Mouse (Mus musculus): ENCODE data around the gene Tbc1d24. TPM values are rescaled to one million over a fixed set of nuclear protein-coding genes. Genes with fewer than 3 reads are reported as not detected.

The Tbc1d24 gene
- polyA plus RNA-seq, 1 experiment from 2014 or later: 6.7 TPM

DNA sequence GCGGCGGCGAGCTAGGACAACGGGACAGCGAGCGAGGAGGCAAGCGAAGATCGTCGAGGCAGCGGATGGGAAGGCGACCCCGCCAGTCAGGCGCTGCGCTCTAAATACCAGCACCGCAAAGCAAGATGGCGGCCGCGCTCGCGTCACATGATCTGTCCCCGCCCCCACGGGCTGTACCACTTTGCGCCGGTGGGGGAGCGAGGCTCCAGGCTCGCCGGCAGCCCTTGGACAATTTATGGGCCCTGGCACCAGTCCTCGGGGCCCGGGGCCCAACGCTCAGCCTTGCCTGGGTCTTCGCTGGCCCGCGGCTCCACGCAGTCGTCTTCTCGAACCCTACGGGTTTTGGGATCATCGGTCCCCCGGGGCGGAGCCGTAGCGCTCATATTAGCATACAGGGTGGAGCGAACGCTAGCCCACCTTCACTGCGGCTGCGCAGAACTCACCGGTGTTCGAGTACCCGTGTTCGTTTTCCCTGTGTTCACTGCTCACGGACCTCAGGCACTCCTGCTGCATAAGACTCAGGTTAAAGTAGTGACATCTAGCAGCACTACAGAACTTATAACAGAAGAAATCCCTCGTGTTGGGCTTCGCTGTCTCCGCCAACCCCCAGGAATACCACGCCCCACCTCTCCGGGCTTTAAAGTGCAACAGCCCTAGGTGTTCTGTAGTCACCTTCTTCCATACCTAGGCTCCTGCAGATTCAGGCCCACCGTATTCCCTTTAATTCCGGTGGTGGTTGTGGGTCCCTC lies 35.9 kb downstream of the Tbc1d24 start, which contains the start of gene Atp6v0c:
Gene Atp6v0c (minus strand): TSS at position 386 of the 749 bp plus-strand sequence.
- Histone ChIP-seq H3K4me1 (peaks cover 38% of the 10 kb centered on the region), H3K27ac (peak within 1 kb of the TSS; percentile 97), H3K9ac (peak within 1 kb of the TSS; percentile 90), H3K36me3 (peaks cover 29% of the 10 kb centered on the region), H3K9me3 (replicated peaks) (no peaks in the 10 kb centered on the region), H3K4me3 (replicated peaks) (peak within 1 kb of the TSS; percentile 91), H3K27me3 (no peaks in the 10 kb centered on the region), H3K4me2 (peak within 1 kb of the TSS; percentile 74)
- under 1% methylated on average over 58 of the region's 58 CpGs for whole genome bisulfite sequencing
- peak; percentile 92 for ATAC-seq (replicated peaks; ENCODE audit: low FRiP score)

DNA sequence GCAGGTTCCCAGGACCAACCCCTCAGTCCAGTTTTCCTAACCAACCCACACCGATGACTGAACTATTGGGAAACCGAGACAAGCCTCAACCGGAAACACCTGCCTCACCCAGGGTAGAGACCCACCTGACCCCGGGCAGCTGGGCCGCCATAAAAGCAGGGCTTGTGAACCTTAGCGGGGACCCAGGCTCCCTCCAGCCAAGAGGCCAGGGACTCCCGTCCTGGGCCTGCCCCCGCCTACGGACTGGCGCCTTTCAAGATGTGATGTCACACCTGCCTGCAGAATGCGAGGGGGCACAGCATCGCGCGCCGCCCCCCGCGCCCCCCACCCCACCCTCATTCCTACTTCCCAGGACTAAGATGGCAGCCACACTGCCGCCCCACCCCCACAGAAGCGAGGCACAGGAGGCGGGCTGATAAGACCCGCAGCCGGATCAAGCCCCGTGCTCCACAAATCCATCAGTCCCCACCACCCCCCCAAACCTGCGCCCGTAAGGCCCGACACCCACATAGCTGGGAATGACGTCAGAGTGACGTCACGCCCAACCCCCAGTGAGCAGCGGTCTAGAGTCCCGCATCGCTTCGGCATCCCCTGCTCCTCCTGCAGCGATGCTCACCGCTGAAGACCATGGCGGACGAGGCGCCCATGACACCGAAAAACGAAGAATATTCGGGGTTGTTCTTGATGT lies 36.6 kb downstream of the Tbc1d24 start:
- Histone ChIP-seq H3K27ac (peak overlapping the region; percentile 97), H3K27me3 (no peaks in the 10 kb centered on the region), H3K9me3 (replicated peaks) (no peaks in the 10 kb centered on the region), H3K4me2 (peak overlapping the region; percentile 74), H3K4me1 (peaks cover 38% of the 10 kb centered on the region), H3K9ac (peak overlapping the region; percentile 90), H3K4me3 (replicated peaks) (peak overlapping the region; percentile 91), H3K36me3 (peaks cover 30% of the 10 kb centered on the region)
- ATAC-seq (replicated peaks; ENCODE audit: low FRiP score): peak; percentile 59
- under 1% methylated on average over 41 of the region's 41 CpGs for WGBS

DNA sequence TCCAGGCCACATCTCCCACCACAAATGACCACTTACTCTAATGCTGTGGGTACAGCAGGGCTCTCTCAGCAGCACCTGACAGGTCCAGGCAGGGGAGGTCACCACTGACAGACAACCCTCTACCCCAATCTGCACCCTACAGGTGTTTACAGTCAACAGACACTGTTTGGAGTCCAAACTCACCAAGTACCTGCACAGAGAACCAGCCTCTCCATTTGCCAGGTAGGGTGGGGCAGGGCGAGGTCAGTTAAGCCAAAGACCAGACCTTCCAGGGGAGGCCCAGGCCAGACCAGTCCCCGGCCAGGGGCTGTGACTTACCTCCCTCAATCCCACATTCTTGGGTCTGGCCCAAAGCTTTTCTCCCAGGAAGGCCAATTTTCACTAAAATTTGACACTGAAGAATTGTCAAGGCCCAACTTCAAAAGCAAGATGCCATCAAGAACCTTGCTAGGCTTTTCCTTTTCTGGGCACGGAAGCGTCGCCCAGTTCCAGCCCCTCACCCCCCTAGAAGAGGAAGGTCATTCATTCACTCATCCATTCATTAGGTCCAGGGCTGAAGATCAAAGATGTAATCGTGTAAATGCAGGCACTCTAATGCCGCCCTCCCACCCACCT lies 37.4 kb downstream of the Tbc1d24 start:
- no peak for ATAC-seq (replicated peaks; ENCODE audit: low FRiP score)
- Histone ChIP-seq H3K36me3 (peaks cover 30% of the 10 kb centered on the region), H3K27ac (peak overlapping the region; percentile 97), H3K9ac (peak overlapping the region; percentile 90), H3K4me2 (peak overlapping the region; percentile 74), H3K9me3 (replicated peaks) (no peaks in the 10 kb centered on the region), H3K4me3 (replicated peaks) (peak overlapping the region; percentile 91), H3K4me1 (peaks cover 40% of the 10 kb centered on the region), H3K27me3 (no peaks in the 10 kb centered on the region)
- WGBS: 47% methylated on average over 7 of the region's 7 CpGs

DNA sequence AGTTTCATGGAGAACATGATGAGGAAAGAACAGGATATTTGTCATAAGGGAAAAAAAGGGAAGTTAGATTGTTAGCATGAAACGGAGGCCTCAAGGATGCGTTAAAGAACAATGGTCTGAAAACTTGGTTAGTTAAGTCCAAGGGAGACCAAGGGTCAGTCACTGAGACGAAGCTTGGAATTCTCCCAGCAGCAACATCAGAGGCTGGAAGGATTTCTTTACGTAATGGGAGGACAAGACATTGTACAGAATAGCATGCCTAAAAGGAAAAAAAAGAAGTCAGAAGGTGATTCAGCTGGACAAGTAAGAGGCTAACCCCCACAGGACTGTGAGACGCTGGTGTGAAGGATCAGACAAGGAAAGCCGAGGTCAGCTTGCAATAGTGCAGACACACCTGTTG lies 38.2 kb downstream of the Tbc1d24 start:
- Histone ChIP-seq H3K27ac (0 out of 2 replicates have a peak overlapping the region, but pooled peaks have one; percentile 97), H3K36me3 (peaks cover 30% of the 10 kb centered on the region), H3K9me3 (replicated peaks) (no peaks in the 10 kb centered on the region), H3K4me1 (peaks cover 48% of the 10 kb centered on the region), H3K4me2 (peak overlapping the region; percentile 74), H3K4me3 (replicated peaks) (peak overlapping the region; percentile 91), H3K27me3 (no peaks in the 10 kb centered on the region), H3K9ac (no peak overlapping the region)
- no peak for ATAC-seq (replicated peaks; ENCODE audit: low FRiP score)
- 83% methylated on average over 6 of the region's 6 CpGs for WGBS

DNA sequence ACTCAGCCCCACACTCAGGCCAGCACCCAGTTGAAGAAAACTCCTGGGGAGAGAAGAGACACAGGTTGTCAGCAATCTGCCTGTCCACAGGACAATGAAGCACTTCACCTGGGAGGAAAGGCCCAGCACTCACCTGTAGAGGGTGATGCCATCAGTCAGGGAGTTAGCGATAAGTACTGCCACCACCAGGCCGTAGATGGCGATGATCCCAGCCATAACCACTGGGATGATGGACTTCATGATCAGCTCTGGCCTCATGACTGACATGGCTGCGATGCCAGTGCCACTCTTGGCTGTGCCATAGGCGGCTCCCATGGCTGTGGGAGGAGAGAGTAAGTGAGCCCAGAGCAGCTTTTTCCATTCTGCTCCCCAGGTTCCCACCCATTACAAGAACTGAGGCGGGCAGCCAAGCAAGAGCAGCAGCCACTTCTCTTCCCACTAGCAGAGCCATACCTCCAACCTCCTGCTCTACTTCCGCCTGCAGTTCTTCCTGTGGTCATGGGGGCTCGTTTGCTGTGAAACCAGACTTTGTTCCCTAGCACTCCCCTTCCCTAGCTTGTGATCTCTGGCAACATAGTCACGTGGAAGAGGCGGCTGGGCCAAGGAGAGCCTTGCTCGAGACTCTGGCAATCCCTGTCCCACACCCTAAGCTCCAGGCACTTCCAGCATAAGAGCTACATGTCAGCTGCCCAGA lies 40.6 kb downstream of the Tbc1d24 start:
- 84% methylated on average over 11 of the region's 11 CpGs for WGBS
- H3K27ac ChIP-seq: no peak overlapping the region

DNA sequence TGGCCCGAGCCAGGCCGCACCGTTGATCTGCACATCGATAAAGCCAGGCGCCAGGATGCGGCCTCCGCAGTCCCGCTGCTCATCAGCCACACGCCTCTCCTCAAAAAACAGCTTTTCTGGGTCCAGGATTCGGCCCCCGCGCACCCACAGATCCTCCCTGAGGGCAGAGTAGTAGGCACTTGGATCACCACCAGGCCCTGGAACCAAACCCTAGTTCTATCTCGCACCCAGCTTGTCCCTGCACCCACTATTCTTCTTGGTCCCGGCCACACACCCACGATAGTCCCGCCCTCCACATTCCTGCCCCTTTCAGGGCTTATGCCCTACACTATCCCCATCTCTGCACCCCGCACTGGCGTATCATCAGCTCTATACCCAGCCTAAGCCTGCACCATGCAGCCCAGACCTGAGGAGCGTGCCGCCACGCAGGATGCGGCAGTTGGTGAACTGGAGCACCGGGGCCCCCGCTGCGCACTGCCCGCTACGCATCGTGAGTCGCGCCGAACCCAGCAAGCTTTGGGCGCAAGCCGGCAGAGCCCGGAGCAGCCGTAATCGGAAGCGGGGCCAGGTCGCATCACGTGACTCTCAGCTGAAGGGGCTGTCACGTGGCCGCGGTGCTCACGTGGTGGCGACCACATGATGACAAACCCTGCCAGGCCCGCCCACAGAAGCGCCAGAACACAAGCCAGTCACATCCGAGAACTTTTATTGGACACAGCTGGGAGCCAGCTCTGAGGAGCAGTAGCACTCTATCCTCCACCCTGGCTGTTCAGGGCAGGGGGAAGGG lies 42.0 kb downstream of the Tbc1d24 start, which contains the start of gene Amdhd2:
Gene Amdhd2 (minus strand): TSS at position 591 of the 787 bp plus-strand sequence.
- Histone ChIP-seq H3K9ac (peak within 1 kb of the TSS; percentile 83), H3K4me1 (peaks cover 41% of the 10 kb centered on the region), H3K27me3 (no peaks in the 10 kb centered on the region), H3K4me3 (replicated peaks) (peak within 1 kb of the TSS; percentile 87), H3K36me3 (peaks cover 30% of the 10 kb centered on the region), H3K4me2 (peak within 1 kb of the TSS; percentile 96), H3K9me3 (replicated peaks) (no peaks in the 10 kb centered on the region), H3K27ac (peak within 1 kb of the TSS; percentile 89)
- peak; percentile 90 for ATAC-seq (replicated peaks; ENCODE audit: low FRiP score)
- WGBS: under 1% methylated on average over 47 of the region's 47 CpGs

More for the DNA sequence above, 40.6 kb downstream of the Tbc1d24 start:
- Histone ChIP-seq H3K4me1 (peaks cover 44% of the 10 kb centered on the region), H3K9ac (no peak overlapping the region), H3K4me3 (replicated peaks) (no peak overlapping the region), H3K27me3 (no peaks in the 10 kb centered on the region), H3K36me3 (peaks cover 30% of the 10 kb centered on the region), H3K9me3 (replicated peaks) (no peaks in the 10 kb centered on the region), H3K4me2 (no peak overlapping the region)
- no peak for ATAC-seq (replicated peaks; ENCODE audit: low FRiP score)

DNA sequence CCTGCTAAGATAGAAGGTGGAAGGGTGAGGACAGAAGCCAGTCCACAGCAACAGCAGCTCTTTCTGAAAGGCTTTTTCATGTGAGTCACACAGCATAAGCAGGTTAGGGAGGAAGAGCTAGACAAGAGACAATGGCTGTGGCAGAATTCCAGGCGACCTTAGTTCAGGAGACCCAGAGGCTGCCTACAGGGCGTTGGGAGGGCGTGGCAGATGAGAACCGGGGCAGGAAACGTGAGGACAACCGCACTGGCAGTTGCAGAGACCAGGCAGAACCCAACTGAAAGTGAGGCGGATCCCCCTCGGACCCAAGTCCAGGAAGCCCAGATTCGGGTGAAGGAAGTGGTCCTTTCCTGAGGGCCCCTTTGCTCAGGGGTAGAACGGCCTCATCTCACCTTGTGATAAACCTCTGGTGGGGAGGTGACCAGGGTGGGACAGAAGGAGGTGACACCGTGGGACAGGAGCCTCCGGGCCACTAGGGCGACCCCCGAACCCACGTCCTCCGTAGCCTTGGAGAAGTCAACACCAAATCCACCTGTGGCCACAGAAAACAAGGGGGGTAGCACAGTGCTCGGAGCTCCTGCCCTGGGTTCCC lies 42.7 kb downstream of the Tbc1d24 start:
- WGBS: 19% methylated on average over 17 of the region's 17 CpGs
- Histone ChIP-seq H3K4me1 (peaks cover 34% of the 10 kb centered on the region), H3K4me2 (peak overlapping the region; percentile 96), H3K9me3 (replicated peaks) (no peaks in the 10 kb centered on the region), H3K27ac (peak overlapping the region; percentile 89), H3K27me3 (no peaks in the 10 kb centered on the region), H3K9ac (peak overlapping the region; percentile 83), H3K36me3 (peaks cover 35% of the 10 kb centered on the region), H3K4me3 (replicated peaks) (peak overlapping the region; percentile 87)
- ATAC-seq (replicated peaks; ENCODE audit: low FRiP score): peak; percentile 50

DNA sequence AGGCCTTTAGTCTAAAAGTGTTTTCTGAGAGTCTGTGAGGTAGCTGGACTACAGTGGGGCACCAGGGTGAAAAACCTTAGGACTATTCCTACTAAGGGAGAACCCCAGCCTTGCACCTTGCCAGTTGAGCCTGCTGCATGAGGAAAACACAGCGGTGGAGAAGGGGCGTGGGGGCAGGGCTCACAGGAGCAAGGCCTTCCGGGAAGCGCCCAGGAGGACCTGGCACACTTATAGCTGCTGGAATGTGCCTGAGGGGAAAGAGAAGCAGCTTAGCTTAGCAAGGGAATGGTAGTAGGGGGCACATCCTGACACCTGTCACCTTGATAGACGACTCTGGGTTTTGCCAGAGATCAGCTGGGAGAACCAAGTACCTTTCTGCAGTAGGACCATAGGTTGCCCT lies 43.9 kb downstream of the Tbc1d24 start:
- Histone ChIP-seq H3K9ac (no peak overlapping the region), H3K4me1 (peaks cover 23% of the 10 kb centered on the region), H3K4me2 (no peak overlapping the region), H3K36me3 (peaks cover 31% of the 10 kb centered on the region), H3K27me3 (no peaks in the 10 kb centered on the region), H3K9me3 (replicated peaks) (no peaks in the 10 kb centered on the region), H3K4me3 (replicated peaks) (no peak overlapping the region), H3K27ac (no peak overlapping the region)
- 89% methylated on average over 5 of the region's 5 CpGs for WGBS
- ATAC-seq (replicated peaks; ENCODE audit: low FRiP score): no peak

DNA sequence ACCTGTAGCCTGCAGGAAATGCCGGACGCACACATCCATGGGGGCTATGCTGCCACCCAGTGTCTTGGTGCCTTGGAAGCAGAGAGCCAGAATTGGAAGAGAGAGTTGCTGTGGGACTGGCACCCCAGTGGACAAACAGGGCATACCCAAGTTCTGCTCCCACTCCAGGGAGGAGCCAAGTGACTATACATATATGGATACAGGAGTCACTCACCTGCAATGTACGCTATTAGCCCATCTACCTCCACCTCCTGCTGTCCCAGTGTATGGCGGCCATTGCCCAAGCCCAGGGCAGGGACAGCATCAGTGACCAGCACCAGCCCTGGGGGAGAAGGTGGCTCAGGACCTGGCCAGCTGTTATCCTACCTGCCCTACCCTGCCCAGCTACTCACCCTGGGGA lies 47.8 kb downstream of the Tbc1d24 start:
- H3K4me2 ChIP-seq: no peak overlapping the region
- 0 out of 2 replicates have a peak, but pooled peaks have one; percentile 23 for ATAC-seq (replicated peaks; ENCODE audit: low FRiP score)
- 99% methylated on average over 4 of the region's 4 CpGs for WGBS
- H3K36me3 ChIP-seq: peaks cover 25% of the 10 kb centered on the region
- no peaks in the 10 kb centered on the region for H3K9me3 ChIP-seq (replicated peaks)
- H3K4me3 ChIP-seq (replicated peaks): no peak overlapping the region
- H3K27me3 ChIP-seq: no peaks in the 10 kb centered on the region
- H3K9ac ChIP-seq: no peak overlapping the region
- H3K4me1 ChIP-seq: peaks cover 6% of the 10 kb centered on the region
- no peak overlapping the region for H3K27ac ChIP-seq

DNA sequence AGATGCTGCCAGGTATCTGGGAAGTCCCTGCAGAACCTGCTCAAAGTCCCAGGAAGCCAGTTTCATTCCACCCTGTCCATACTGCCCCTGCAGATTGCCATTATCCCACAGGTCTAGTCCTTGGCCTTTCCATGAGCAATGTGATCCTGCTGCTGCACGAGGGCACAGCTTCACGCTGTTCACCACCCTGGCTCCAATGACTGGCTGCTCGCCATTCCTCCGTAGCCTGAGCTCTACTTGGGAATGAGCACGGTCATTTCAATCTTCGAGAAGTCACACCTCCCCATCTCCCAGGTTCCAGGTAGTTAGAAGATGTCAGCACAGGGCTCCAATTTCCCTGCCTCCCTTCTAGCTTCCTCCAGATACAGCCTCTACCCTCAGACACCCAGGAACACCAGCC lies 48.2 kb downstream of the Tbc1d24 start:
- no peaks in the 10 kb centered on the region for H3K9me3 ChIP-seq (replicated peaks)
- peaks cover 6% of the 10 kb centered on the region for H3K4me1 ChIP-seq
- ATAC-seq (replicated peaks; ENCODE audit: low FRiP score): no peak
- WGBS: 94% methylated on average over 6 of the region's 6 CpGs
- no peak overlapping the region for H3K27ac ChIP-seq
- H3K36me3 ChIP-seq: peaks cover 25% of the 10 kb centered on the region
- no peak overlapping the region for H3K4me2 ChIP-seq
- no peak overlapping the region for H3K9ac ChIP-seq
- no peak overlapping the region for H3K4me3 ChIP-seq (replicated peaks)
- H3K27me3 ChIP-seq: no peaks in the 10 kb centered on the region

DNA sequence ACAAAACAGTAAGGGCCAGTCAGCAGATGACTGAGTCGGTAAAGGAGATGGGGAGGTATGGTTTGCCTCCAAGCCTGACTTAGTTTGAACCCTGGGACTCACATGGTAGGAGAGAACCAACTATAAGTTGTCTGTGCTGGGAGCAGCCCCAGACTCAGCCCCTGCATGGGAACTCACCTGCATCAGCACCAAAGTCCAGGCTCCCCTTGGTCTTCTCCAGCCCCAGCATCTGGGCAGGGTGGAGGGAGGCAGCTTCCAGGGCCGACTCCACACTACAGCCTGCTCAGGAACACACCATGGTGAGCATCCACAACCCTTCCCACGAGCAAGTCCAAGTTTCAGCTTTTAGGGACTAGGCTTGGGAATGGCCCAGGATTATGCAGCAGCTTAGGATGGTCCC lies 49.0 kb downstream of the Tbc1d24 start:
- Histone ChIP-seq H3K36me3 (peaks cover 25% of the 10 kb centered on the region), H3K27me3 (no peaks in the 10 kb centered on the region), H3K9me3 (replicated peaks) (no peaks in the 10 kb centered on the region), H3K9ac (no peak overlapping the region), H3K4me1 (peaks cover 11% of the 10 kb centered on the region), H3K27ac (no peak overlapping the region), H3K4me3 (replicated peaks) (no peak overlapping the region), H3K4me2 (no peak overlapping the region)
- ATAC-seq (replicated peaks; ENCODE audit: low FRiP score): no peak
- 87% methylated on average over 3 of the region's 3 CpGs for WGBS

Data from kidney, embryonic 15.5 days (tissue).